Mouse (Mus musculus): ENCODE data around the gene Taar6.
A peak's percentile ranks its signal among the peaks of the same experiment; 100 is the strongest.

Gene Taar6

DNA sequence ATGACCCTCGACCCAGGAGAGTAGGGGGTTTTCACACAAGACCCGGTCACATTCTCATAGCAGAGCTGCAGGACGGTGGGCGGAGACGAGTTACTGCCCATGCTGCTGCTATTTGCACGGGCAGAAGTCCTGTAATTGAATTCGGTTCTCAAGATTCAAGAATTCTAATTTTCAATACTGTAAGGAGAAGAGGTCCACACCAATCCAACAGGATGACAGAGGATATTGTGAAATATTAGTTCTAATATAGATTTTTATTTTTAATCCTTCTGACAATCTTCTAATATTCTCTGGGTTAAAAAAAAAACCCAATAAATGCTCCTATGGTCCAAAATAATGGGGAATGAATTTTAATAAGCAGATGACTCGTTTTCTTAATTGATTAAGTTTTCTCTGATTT, at the start of gene Taar6:
Gene Taar6, minus strand, starts transcription at position 101 of the 400 bp plus-strand sequence.
- DNase-seq (ENCODE audit: low spot score in 2 of 2): no peak

DNA sequence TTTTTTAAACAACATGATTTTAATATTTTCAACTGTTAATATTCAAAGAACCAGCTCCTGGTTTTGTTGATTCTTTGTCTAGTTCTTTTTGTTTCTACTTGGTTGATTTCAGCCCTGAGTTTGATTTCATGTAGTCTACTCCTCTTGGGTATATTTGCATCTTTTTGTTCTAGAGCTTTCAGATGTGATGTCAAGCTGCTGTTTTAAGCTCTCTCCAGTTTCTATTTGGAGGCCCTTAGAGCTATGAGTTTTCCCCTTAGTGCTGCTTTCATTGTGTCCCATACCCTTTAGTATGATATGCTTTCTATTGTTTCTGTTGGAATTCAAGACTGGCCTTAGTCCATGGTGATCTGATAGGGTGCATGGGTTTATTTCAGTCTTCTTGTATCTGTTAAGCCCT, 45.9 kb upstream of the Taar6 start:
- DNase-seq (ENCODE audit: low spot score in 2 of 2): no peak

DNA sequence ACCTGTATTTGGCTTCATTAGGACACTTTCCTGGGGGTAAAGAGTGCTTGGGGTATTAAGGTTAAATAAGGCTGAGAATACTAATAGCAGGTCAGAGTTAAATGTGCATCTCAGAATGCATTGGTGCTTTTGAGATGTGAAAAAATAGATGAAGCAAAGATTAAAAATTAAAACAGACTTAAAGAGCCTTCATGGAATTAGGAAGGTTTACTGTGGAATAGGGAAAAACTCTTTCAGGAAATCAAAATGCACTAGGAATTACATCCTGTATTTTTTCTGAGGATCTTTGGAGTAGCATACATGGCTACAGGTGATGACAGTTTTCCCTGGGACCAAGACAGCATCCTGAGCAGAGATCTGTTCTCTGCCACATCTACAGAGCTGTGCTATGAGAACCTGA, 41.5 kb upstream of the Taar6 start, which contains the start of gene Taar7d:
Gene Taar7d, plus strand, starts transcription at position 301 of the 400 bp plus-strand sequence.
- DNase-seq (ENCODE audit: low spot score in 2 of 2): no peak

- no peak for DNase-seq (ENCODE audit: low spot score in 2 of 2)
These were observed 22.7 kb upstream of the Taar6 start for GRCm38 (mm10) chr10:24008143-24008542.

DNA sequence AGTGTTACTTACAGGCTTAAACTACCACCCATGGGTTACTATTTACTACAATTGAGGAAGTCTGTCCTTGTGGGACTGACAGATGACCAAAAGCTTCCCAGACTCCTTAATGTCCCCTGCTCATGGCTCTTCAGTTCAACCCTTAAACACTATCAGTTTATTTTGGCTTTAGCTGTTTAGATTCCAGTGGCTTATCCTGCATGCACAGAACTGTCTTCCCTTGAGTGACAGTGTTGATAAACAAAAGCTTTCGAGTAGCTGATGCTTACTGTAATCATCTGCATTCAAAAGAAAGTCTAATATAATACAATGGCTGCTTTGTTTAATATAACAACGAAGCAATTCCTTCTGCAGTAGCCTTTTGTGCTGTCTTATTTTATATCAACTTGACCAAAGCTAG, 21.6 kb upstream of the Taar6 start:
- DNase-seq (ENCODE audit: low spot score in 2 of 2): no peak

GRCm38 (mm10) chr10:24006442-24006841, 21.0 kb upstream of the Taar6 start:
- DNase-seq (ENCODE audit: low spot score in 2 of 2): no peak

DNA sequence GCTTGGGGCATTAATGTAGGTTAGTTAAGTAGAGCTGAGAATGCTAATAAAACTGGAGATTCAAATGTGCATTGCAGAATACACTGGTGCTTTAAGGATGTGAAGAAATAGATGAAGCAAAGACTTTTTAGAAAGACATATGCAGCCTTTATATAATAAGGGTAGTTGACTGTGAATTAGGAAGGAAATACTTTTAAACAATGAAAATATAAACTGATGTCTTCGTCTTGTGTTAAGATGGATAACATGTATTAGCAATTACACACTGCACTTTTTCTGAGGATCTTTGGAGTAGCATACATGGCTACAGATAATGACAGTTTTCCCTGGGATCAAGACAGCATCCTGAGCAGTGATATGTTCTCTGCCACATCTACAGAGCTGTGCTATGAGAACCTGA, 14.2 kb upstream of the Taar6 start, which contains the start of gene Taar7b:
Gene Taar7b, plus strand, starts transcription at position 301 of the 400 bp plus-strand sequence.
- DNase-seq (ENCODE audit: low spot score in 2 of 2): no peak

DNA sequence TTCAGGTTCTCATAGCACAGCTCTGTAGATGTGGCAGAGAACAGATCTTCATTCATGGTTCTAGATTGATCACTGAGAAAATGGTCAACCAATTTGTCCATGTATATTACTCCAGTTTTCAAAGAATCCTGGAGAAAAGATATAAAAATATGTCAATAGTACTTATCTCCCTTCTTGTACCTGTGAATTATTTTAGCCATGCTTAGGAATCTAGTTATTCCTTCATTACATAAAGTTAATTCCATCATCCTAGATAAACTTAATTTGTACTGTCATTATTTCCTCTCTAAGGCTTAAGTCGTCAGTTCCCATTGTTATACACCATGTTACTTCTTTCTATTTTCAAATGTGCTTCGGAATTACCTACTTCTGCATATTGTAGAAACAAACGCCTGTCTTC, 7.9 kb upstream of the Taar6 start, which contains the start of gene Taar7a:
Gene Taar7a, minus strand, starts transcription at position 101 of the 400 bp plus-strand sequence.
- DNase-seq (ENCODE audit: low spot score in 2 of 2): no peak

DNA sequence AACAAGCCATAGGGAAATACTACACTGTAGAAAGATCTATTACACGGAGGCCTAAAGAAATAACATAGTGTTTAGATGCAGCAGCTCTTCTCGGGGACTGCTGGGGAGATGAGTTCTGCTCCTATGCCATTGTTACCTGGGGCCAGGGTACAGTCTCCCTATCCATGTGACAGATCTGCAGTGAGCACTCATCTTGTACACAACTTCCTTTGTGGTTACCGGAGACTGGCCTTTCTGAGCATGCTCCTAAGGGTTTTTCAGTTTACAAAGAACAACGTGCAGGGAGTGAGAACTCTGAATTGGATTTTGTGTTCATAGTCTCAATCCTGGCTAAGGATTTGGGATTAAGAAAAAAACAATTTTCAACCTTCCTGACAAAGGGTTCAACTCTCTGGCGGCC, 973 bp upstream of the Taar6 start:
- DNase-seq (ENCODE audit: low spot score in 2 of 2): no peak

- DNase-seq (ENCODE audit: low spot score in 2 of 2): peak; percentile 7 to 71
These were observed 6.3 kb downstream of the Taar6 start for GRCm38 (mm10) chr10:23978901-23979705.

GRCm38 (mm10) chr10:23977958-23978357, 7.5 kb downstream of the Taar6 start:
- no peak for DNase-seq (ENCODE audit: low spot score in 2 of 2)

- DNase-seq (ENCODE audit: low spot score in 2 of 2): no peak
These were observed 14.2 kb downstream of the Taar6 start for GRCm38 (mm10) chr10:23971256-23971655.

- DNase-seq (ENCODE audit: low spot score in 2 of 2): no peak
These were observed 14.7 kb downstream of the Taar6 start, which contains the start of gene Taar5 for GRCm38 (mm10) chr10:23970656-23971165. TSS of gene Taar5 (plus strand) at chr10:23970706.

GRCm38 (mm10) chr10:23964921-23965610, 20.4 kb downstream of the Taar6 start:
- no peak for DNase-seq (ENCODE audit: low spot score in 2 of 2)

DNA sequence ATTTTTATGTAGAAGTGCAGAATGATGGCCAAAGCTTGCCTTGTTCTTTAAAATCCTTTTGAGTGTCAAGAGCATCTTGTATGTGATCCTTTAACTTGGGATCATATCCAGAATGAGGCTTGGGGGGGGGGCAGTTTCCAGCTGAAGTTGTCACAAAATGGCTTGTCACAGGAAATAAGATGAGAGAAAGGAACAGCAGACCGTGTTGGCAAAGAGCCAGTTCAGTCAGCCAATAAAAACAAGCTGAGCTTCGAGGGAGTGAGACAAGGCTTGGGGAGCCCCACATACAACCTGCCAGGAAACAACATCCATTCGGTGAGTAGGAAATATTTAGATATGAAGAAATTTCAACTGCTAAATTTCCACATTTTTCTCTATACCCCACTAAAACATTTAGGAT, 22.0 kb downstream of the Taar6 start:
- no peak for DNase-seq (ENCODE audit: low spot score in 2 of 2)

DNA sequence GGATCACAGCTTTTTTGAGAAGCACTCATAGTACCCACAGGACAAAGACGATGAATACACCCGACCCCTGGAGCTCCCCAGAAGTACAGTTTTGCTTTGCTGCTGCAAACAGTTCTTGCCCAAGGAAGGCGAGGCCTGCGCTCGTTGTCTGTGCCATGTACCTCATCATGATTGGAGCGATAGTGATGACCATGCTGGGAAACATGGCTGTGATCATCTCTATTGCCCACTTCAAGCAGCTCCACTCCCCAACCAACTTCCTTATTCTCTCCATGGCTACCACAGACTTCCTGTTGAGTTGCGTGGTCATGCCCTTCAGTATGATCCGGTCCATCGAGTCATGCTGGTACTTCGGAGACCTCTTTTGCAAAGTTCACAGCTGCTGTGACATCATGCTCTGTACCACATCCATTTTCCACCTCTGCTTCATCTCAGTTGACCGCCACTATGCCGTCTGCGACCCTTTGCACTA, 25.0 kb downstream of the Taar6 start, which contains the start of gene Taar4:
Gene Taar4, plus strand, starts transcription at position 51 of the 472 bp plus-strand sequence.
- DNase-seq (ENCODE audit: low spot score in 2 of 2): no peak

- DNase-seq (ENCODE audit: low spot score in 2 of 2): no peak
These were observed 26.4 kb downstream of the Taar6 start for GRCm38 (mm10) chr10:23959071-23959470.

DNA sequence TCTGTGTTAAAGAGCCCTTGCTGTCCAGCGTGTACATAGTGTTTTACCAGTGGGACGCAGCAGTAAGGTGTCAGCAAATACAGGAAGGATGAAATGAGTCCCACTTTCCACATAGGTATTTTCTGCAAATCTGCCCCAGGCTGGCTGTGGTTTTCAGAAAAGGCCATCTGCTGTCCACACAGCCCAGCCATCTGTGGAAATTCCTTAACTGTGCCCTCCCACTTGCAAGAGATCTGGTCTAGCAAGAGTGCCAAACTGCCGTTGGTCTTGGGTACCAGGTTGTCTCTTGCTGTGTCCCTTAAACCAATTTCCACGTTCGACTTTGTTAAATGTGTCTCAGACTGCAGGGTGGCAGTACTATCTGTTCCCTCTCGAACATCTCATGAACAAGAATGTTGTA, 33.7 kb downstream of the Taar6 start:
- no peak for DNase-seq (ENCODE audit: low spot score in 2 of 2)

- peak in 1 of 2 experiments; percentile 5 for DNase-seq (ENCODE audit: low spot score in 2 of 2)
These were observed 35.9 kb downstream of the Taar6 start, which contains the start of gene Taar3 for GRCm38 (mm10) chr10:23949508-23950005. TSS of gene Taar3 (plus strand) at chr10:23949558.

DNA sequence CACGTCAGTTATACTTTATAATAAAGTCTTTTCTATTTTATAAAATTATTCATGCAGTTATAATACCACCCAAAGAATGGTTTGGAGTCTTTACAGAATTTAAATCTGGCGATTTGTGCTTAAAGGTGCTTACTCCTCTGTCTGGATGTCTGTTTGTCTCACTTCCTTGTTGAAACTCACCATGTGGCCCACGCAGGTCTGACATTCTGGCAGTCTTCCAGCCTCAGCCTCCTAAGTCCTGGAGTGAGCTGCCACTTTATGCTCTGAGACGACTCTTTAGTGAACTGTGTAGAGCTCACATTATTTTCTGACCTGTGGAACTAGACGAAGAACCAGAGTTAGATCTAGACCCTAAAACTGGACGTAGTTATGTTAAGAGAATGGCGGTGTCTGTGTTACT, 37.4 kb downstream of the Taar6 start:
- no peak for DNase-seq (ENCODE audit: low spot score in 2 of 2)

DNA sequence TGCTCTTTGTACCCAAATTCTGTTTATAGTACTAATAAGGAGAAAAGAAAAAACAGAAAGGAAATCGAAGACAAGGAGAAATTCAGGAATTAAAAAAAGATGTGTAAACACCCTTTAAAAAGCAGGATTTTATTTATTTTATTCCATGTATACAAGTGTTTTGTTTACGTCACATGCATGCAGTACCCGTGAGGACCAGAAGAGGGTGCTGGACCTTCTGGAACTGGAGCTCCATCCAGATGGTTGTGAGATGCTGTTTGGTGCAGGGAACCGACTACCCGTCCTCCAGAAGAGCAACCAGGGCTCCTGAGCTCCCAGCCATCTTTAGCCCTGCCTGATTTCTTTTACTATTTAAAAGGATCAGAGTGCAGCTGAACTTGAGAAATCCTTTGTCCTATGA, 43.0 kb downstream of the Taar6 start:
- no peak for DNase-seq (ENCODE audit: low spot score in 2 of 2)

GRCm38 (mm10) chr10:23938312-23938711, 47.1 kb downstream of the Taar6 start, which contains the start of gene Taar2:
TSS of gene Taar2 (plus strand) at chr10:23938572.
- no peak for DNase-seq (ENCODE audit: low spot score in 2 of 2)
